Mouse (Mus musculus) heart, postnatal 10 days (tissue): ENCODE data around the gene Ssmem1. TPM values are rescaled to one million over a fixed set of nuclear protein-coding genes. Genes with fewer than 3 reads are reported as not detected.
A peak's percentile ranks its signal among the peaks of the same experiment; 100 is the strongest.

ENCODE experiments used
- DNase-seq, 2 experiments: peaks; one replicate each; pipeline ENCODE4 v3.0.0; 2021
- intact Hi-C: fragments of 180-260 bp; cut with DNase I; formaldehyde crosslinking; loops from one replicate; pipeline ENCODE4 v1.15.1; 2025
- total RNA-seq, 2 experiments: library from RNA; stranded (reverse); gene quantifications; 2 replicates each; pipeline ENCODE4 v1.2.3; 2021

The Ssmem1 gene
- total RNA-seq, 2 experiments from 2014 or later, result not detected

- DNase-seq, result peak in 1 of 2 experiments; percentile 27
- intact Hi-C loops, result no loop called here
Measured at GRCm38 (mm10) chr6:30525456-30526332, 16.0 kb downstream of the Ssmem1 start.

GRCm38 (mm10) chr6:30526586-30527515, 17.2 kb downstream of the Ssmem1 start:
- intact Hi-C loops, result no loop called here
- DNase-seq, result peak; percentile 31 to 46

- DNase-seq, result peak in 1 of 2 experiments; percentile 20
- intact Hi-C loops, result no loop called here
Measured at GRCm38 (mm10) chr6:30528800-30529199, 19.2 kb downstream of the Ssmem1 start.

DNA sequence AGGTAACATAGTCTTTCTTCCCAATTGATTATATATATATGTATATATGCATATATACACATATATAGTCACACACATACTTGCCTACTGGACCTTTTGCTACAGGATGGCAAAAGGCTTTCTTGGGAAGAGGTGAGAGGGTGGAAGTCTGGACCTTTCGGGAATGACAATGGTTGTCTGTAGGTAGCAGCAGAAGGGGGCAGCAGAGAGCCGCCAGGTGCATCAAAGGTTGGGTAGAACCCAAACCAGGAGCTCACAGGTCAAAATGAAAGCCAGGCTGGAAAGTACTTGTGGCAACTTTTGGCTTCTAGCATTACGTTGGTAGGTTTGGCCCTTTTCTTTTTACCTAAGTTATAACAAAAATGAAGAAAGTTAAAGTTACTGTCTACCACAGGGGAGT, 25.7 kb downstream of the Ssmem1 start:
- intact Hi-C loops, result loop anchor here (10.0 kb wide), 2 partner anchors 389 to 449 kb away; no protein-coding TSS in a partner anchor
- peak; percentile 51 to 66 for DNase-seq

GRCm38 (mm10) chr6:30538240-30538639, 28.6 kb downstream of the Ssmem1 start:
- intact Hi-C loops, result loop anchor here (10.0 kb wide), 2 partner anchors 387 to 447 kb away; no protein-coding TSS in a partner anchor
- no peak for DNase-seq

DNA sequence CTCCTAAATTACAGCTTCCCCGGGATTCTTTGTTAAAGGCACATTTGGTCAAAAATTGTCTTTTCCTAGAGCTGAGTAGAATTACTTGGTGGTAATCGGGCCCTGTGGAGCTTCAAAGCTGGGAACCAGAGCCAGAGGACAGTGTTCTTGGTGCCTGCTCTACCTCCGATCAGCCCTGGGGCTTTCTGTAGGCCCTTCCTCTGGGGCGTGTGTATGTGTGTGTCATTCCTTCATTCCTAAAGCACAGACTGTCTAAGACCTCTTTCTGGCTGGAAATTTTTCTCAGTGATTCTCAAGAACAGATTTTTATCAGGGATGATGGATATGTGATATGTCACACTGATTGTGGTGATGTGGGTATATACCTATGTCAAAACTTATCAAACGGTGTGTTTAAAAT, 29.2 kb downstream of the Ssmem1 start:
- intact Hi-C loops, result loop anchor here (10.0 kb wide), 2 partner anchors 386 to 446 kb away; no protein-coding TSS in a partner anchor
- no peak for DNase-seq

- intact Hi-C loops, result no loop called here
- peak in 1 of 2 experiments; percentile 28 for DNase-seq
Measured at GRCm38 (mm10) chr6:30541009-30541799, 31.6 kb downstream of the Ssmem1 start, which contains the start of gene Cpa2. Gene Cpa2, plus strand, starts transcription at chr6:30541582.

- intact Hi-C loops, result no loop called here
Measured at GRCm38 (mm10) chr6:30542277-30542676, 32.6 kb downstream of the Ssmem1 start.

DNA sequence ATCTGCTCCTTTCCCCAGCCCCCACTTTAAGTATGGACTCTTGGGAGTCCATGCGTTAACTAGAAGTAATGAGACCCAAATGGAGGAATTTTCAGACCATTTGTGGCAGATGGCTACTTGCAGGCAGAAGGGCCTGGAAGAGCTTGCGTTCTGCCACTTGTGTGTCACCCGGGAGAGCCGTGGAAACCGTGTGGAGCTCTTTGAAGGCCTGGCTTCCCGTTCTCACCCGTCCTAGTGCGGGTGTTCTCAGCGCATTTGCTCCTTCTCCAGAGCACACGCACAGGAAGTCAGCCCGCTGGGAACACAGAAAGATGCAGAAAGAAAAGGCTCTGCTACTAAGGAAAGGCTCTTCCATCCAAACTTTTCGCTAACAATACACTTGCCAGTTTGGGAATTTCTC, 33.4 kb downstream of the Ssmem1 start:
- DNase-seq, result peak in 1 of 2 experiments; percentile 16
- intact Hi-C loops, result no loop called here

More at GRCm38 (mm10) chr6:30542277-30542676, 32.6 kb downstream of the Ssmem1 start:
- no peak for DNase-seq

- no peak for DNase-seq
- intact Hi-C loops, result no loop called here
Measured at GRCm38 (mm10) chr6:30543851-30544250, 34.2 kb downstream of the Ssmem1 start.

DNA sequence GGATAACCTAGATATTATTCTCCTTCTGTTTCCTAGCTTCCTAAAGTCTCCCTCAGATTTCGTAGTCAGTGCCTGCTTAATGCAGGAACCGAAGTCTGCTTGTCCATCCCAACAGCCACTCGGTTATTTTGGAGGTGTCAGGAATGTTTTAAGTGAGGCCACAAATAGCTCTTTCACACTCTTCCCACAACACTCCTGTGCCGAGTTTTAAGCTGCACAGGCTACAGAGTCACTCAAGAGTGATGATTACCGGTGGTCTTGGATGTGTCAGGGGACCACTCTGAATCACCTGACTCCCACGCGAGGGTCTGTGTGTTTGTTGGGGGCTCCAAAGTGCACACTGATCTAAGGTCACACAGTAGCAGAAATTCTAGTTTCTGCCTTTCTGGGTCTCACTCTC, 36.0 kb downstream of the Ssmem1 start:
- DNase-seq, result peak in 1 of 2 experiments; percentile 42
- intact Hi-C loops, result no loop called here

- intact Hi-C loops, result no loop called here
- DNase-seq, result peak in 1 of 2 experiments; percentile 58
Measured at GRCm38 (mm10) chr6:30546571-30547273, 37.1 kb downstream of the Ssmem1 start.

- intact Hi-C loops, result no loop called here
Measured at GRCm38 (mm10) chr6:30547274-30547645, 37.6 kb downstream of the Ssmem1 start.

DNA sequence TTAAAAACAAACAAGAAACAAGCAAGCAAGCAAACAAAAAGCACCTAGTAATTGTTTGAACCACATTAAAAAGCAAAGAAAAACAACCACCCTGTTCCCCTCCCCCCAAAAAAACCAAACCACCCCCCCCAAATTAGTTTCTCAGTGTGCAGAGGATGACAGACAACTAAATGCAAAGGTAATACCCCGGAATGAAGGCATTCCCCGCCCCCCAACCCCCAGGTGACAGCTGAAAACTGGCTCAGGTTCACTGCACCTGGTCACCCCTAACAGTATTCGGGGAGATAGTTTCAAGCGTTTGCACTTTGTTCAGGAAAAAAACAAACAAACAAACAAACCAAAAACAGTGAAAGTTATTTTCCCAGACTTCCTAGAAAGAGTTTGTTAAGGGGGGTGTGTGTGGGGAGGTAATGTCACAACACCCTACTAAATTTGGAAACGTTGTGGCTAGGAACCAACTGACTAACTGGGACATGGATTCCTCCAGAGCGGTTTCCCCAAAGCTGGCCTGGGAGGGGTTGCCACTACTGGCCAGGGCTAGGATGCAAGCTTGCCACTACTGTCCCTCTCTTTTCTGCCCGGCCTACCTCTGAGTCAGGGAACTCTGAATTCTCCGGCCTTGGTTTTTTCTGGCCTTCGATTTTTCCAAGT, 38.1 kb downstream of the Ssmem1 start:
- DNase-seq, result peak; percentile 60 to 61

More at GRCm38 (mm10) chr6:30547274-30547645, 37.6 kb downstream of the Ssmem1 start:
- peak in 1 of 2 experiments; percentile 54 for DNase-seq

DNA sequence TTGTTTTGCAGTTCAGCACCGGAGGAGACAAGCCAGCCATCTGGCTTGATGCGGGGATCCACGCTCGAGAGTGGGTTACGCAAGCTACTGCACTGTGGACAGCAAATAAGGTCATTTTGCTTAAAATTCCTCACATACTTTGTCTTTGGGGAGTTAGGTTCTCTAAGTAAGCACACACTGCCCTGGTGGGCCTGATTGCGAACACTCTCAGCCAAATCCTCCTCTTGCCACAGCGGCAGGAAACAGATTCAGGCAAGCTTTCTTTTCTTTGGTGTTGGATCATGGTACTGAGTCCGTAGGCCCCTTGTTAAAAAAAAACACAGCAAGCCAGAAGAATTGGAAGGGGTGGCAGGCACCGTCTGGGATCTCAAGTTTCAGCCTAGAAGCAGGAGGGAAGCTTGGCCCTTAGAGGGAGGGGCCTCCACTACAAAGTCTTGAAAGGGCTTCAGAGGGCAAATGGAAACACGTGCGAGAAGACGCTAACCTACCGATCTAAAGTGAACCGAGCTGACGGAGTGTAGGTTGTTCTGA, 39.6 kb downstream of the Ssmem1 start:
- intact Hi-C loops, result no loop called here
- no peak for DNase-seq

More for the DNA sequence above, 38.1 kb downstream of the Ssmem1 start:
- intact Hi-C loops, result no loop called here

- intact Hi-C loops, result loop anchor here (5.0 kb wide), 1 partner anchor 142 kb away; the partner anchor contains the start of gene Cep41
Measured at GRCm38 (mm10) chr6:30550496-30551192, 41.0 kb downstream of the Ssmem1 start.

GRCm38 (mm10) chr6:30551193-30551515, 41.5 kb downstream of the Ssmem1 start:
- intact Hi-C loops, result loop anchor here (5.0 kb wide), 1 partner anchor 141 kb away; the partner anchor contains the start of gene Cep41
- DNase-seq, result no peak

More at GRCm38 (mm10) chr6:30550496-30551192, 41.0 kb downstream of the Ssmem1 start:
- no peak for DNase-seq
